Mouse (Mus musculus) olfactory bulb, adult 2 months (tissue): Measurements from ENCODE around the gene Cog3. TPM values are rescaled to one million over a fixed set of nuclear protein-coding genes. Genes with fewer than 3 reads are reported as not detected.

ENCODE experiments used
- H3K27ac ChIP-seq: fragments of 200-500 bp; 2 replicates; pipeline ENCODE4 v1.5.1; 2012; ENCODE audit warnings: low read depth, low read length; ENCODE audit not compliant: insufficient read depth
- H3K4me1 ChIP-seq: fragments of 200-500 bp; 2 replicates; pipeline ENCODE4 v1.6.1; 2012; ENCODE audit warnings: low read length; ENCODE audit not compliant: control insufficient read depth, insufficient read depth
- H3K4me3 ChIP-seq: fragments of 200-500 bp; 2 replicates; pipeline ENCODE4 v1.5.1; 2012; ENCODE audit warnings: mild to moderate bottlenecking, low read depth, low read length, moderate library complexity; ENCODE audit not compliant: insufficient read depth
- CTCF ChIP-seq: fragments of 200-500 bp; IDR thresholded peaks from 2 replicates; pipeline ENCODE4 v1.5.1; 2012; ENCODE audit warnings: low read depth, mild to moderate bottlenecking, low read length, moderate library complexity; ENCODE audit not compliant: insufficient read depth
- POLR2A ChIP-seq: fragments of 200-500 bp; IDR thresholded peaks from 2 replicates; pipeline ENCODE4 v1.6.1; 2012; ENCODE audit warnings: mild to moderate bottlenecking, low read depth, low read length, moderate library complexity; ENCODE audit not compliant: insufficient read depth
- WGBS: fragments of 180-500 bp; shearing (Covaris S2); methylation state at CpG from one replicate; pipeline ENCODE4 v1.1.7; 2018; 5-methylcytosine and 5-hydroxymethylcytosine counted together
- polyA plus RNA-seq: library from polyadenylated mRNA; stranded (reverse); fragments of >200 nt; gene quantifications from 2 replicates; pipeline ENCODE4 v1.2.4, GENCODE M21; 2012; ENCODE audit warnings: low replicate concordance; ENCODE audit not compliant: missing spikeins, insufficient read depth, insufficient read length

Cog3 gene
- polyA plus RNA-seq, 1 experiment: not detected

GRCm38 (mm10) chr14:75747960-75748359 is 6.4 kb downstream of the Cog3 start:
- no peak for TF ChIP-seq POLR2A
- no peak for TF ChIP-seq CTCF
- H3K4me3 ChIP-seq: no peak overlapping the region
- no peak overlapping the region for H3K27ac ChIP-seq
- peaks cover 12% of the 10 kb centered on the region for H3K4me1 ChIP-seq
- WGBS: 78% methylated on average over 2 of the region's 2 CpGs

GRCm38 (mm10) chr14:75741904-75742303 is 12.4 kb downstream of the Cog3 start:
- TF ChIP-seq CTCF: no peak
- TF ChIP-seq POLR2A: no peak
- H3K4me1 ChIP-seq: no peaks in the 10 kb centered on the region
- WGBS: 84% methylated on average over 3 of the region's 3 CpGs
- no peak overlapping the region for H3K4me3 ChIP-seq
- no peak overlapping the region for H3K27ac ChIP-seq

GRCm38 (mm10) chr14:75735597-75735996 is 18.7 kb downstream of the Cog3 start:
- 97% methylated on average over 3 of the region's 3 CpGs for WGBS

GRCm38 (mm10) chr14:75732631-75733030 is 21.7 kb downstream of the Cog3 start:
- 78% methylated on average over 7 of the region's 7 CpGs for WGBS
- no peaks in the 10 kb centered on the region for H3K4me1 ChIP-seq
- no peak overlapping the region for H3K27ac ChIP-seq
- no peak for TF ChIP-seq POLR2A
- no peak for TF ChIP-seq CTCF
- no peak overlapping the region for H3K4me3 ChIP-seq

More at GRCm38 (mm10) chr14:75735597-75735996, 18.7 kb downstream of the Cog3 start:
- Histone ChIP-seq H3K27ac (no peak overlapping the region), H3K4me3 (no peak overlapping the region), H3K4me1 (no peaks in the 10 kb centered on the region)
- no peak for TF ChIP-seq CTCF
- no peak for TF ChIP-seq POLR2A

GRCm38 (mm10) chr14:75731361-75731760 is 23.0 kb downstream of the Cog3 start:
- Histone ChIP-seq H3K4me3 (no peak overlapping the region), H3K27ac (no peak overlapping the region), H3K4me1 (no peaks in the 10 kb centered on the region)
- WGBS: 77% methylated on average over 2 of the region's 2 CpGs
- no peak for TF ChIP-seq CTCF
- no peak for TF ChIP-seq POLR2A

- no peak overlapping the region for H3K27ac ChIP-seq
- no peak overlapping the region for H3K4me3 ChIP-seq
- WGBS: 74% methylated on average over 5 of the region's 5 CpGs
- no peaks in the 10 kb centered on the region for H3K4me1 ChIP-seq
- TF ChIP-seq POLR2A (no peak), CTCF (no peak)
Measured at GRCm38 (mm10) chr14:75728111-75728510, 26.2 kb downstream of the Cog3 start.

GRCm38 (mm10) chr14:75727046-75727445 is 27.3 kb downstream of the Cog3 start:
- TF ChIP-seq POLR2A: no peak
- no peak for TF ChIP-seq CTCF
- no peak overlapping the region for H3K27ac ChIP-seq
- H3K4me3 ChIP-seq: no peak overlapping the region
- no peaks in the 10 kb centered on the region for H3K4me1 ChIP-seq
- WGBS: 55% methylated on average over 4 of the region's 4 CpGs

GRCm38 (mm10) chr14:75722816-75723215 is 31.5 kb downstream of the Cog3 start:
- Histone ChIP-seq H3K4me1 (no peaks in the 10 kb centered on the region), H3K27ac (no peak overlapping the region), H3K4me3 (no peak overlapping the region)
- TF ChIP-seq CTCF: no peak
- TF ChIP-seq POLR2A: no peak
- 99% methylated on average over 2 of the region's 2 CpGs for WGBS

GRCm38 (mm10) chr14:75721977-75722563 is 32.2 kb downstream of the Cog3 start:
- Histone ChIP-seq H3K4me1 (no peaks in the 10 kb centered on the region), H3K4me3 (no peak overlapping the region), H3K27ac (no peak overlapping the region)
- 54% methylated on average over 12 of the region's 12 CpGs for WGBS
- TF ChIP-seq POLR2A (no peak), CTCF (no peak)
